ENCODE assay signal across 7 mouse cellular contexts in the genomic region with DNA sequence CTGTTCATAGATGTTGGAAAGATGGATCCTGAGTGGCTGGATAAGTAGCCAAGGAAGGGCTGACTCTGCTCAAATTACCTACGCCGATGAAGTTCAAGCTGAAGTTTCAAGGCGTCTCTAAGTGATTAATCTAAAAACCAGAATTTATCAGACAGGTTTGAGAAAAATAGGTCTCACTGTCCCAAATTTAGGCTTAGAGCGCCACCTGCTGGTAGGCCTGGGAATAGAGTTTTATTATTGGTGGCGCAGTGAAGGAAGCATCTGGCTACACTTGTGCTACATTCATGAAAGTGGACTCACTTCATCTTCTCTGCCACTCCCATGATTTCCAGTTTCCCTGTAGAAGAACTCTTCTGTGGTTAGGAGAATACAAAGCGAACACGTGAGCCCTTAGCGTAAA.
DNase-seq lines count a peak whose midpoint lies in the region; ATAC-seq and TF ChIP-seq lines count a peak whose summit lies in the region.

No protein-coding gene starts in this region.

- H3K9ac ChIP-seq in lung, postnatal 0 days (replicated peaks; ENCODE audit: low read depth): no peak overlapping the region

- no peak overlapping the region for H3K27ac ChIP-seq in lung, postnatal 0 days (ENCODE audit: low read length)

- H3K9me3 ChIP-seq in lung, postnatal 0 days (ENCODE audit: low read length): no peaks in the 10 kb centered on the region

- no peak for TF ChIP-seq EP300 in lung, postnatal 0 days (IDR thresholded peaks at IDR 0.05)

- peak; percentile 8 to 14 for DNase-seq in CD8-positive naive resting alpha-beta T cell, adult 2 months (ENCODE audit: low read depth in 2 of 2, low spot score in 2 of 2)
- peak; percentile 83 for DNase-seq in NIH3T3 (ENCODE audit: low read depth)
- peak; percentile 61 for DNase-seq in cerebellum, adult 9-11 months
- DNase-seq in gastrocnemius, adult 18-20 months (ENCODE audit: low spot score): peak; percentile 67
- peak; percentile 84 for DNase-seq in layer of hippocampus, adult 11-12 months (ENCODE audit: low spot score)
- peak; percentile 66 for DNase-seq in lung, postnatal 0 days (ENCODE audit: low spot score)
- peak; percentile 6 for DNase-seq in spleen, adult 12 weeks (ENCODE audit: low spot score)

- H3K4me3 ChIP-seq in lung, postnatal 0 days (ENCODE audit: low read depth, low read length): no peak overlapping the region

- H3K4me2 ChIP-seq in lung, postnatal 0 days (replicated peaks; ENCODE audit: low read depth, low read length): no peak overlapping the region

- 6% methylated on average over 8 of the region's 8 CpGs for WGBS in lung, postnatal 0 days

- no peaks in the 10 kb centered on the region for H3K36me3 ChIP-seq in lung, postnatal 0 days (ENCODE audit: insufficient read depth, low read length)

- no peaks in the 10 kb centered on the region for H3K4me1 ChIP-seq in lung, postnatal 0 days (ENCODE audit: insufficient read depth, low read depth, low read length)

- TF ChIP-seq CTCF in lung, postnatal 0 days (IDR thresholded peaks at IDR 0.05): peak; percentile 96

- no peak for ATAC-seq in lung, postnatal 0 days

- no peaks in the 10 kb centered on the region for H3K27me3 ChIP-seq in lung, postnatal 0 days (replicated peaks; ENCODE audit: insufficient read depth, low read length)

Comparison
In these comparisons a context has a peak if more than half of its experiments do, and no peak if none do; other contexts are left out.
1. DNase-seq: peak in every context shown above with its lines; median percentile 84 in layer of hippocampus, adult 11-12 months; 83 in NIH3T3; 67 in gastrocnemius, adult 18-20 months; 66 in lung, postnatal 0 days; 61 in cerebellum, adult 9-11 months; 11 in CD8-positive naive resting alpha-beta T cell, adult 2 months; 6 in spleen, adult 12 weeks.